Mouse (Mus musculus) liver, embryonic 14.5 days (tissue): ENCODE measurements at regions not wholly inside any gene's neighbourhood (a gene's known extent, or its start where the extent isn't known, plus 50 kb on each side); places are given as distances from the start of the nearest gene placed in this dataset.

Experiments
- ATAC-seq: fragments of 200-750 bp; cut with Nextera tagmentation; 2 replicates; pipeline ENCODE4 v1.8.0; 2017; ENCODE audit warnings: moderate number of reproducible peaks, mild to moderate bottlenecking, moderate library complexity; ENCODE audit not compliant: insufficient read depth
- DNase-seq, 3 experiments: peaks; one replicate each; pipeline ENCODE4 v3.0.0-alpha.2; 2012 to 2013; ENCODE audit warnings: low read depth in 3 of 3, low spot score in 3 of 3
- H3K27ac ChIP-seq: fragments of 300-500 bp; sonication (generic); 2 replicates; pipeline ENCODE4 v1.5.1; 2014; ENCODE audit warnings: moderate library complexity, mild to moderate bottlenecking, control low read depth, inconsistent platforms
- H3K27me3 ChIP-seq: fragments of 300-500 bp; sonication (generic); 2 replicates; pipeline ENCODE4 v1.6.1; 2014; ENCODE audit warnings: mild to moderate bottlenecking, low read length, moderate library complexity; ENCODE audit not compliant: control insufficient read depth, insufficient read depth
- H3K36me3 ChIP-seq: fragments of 300-500 bp; sonication (generic); replicated peaks from 2 replicates; pipeline ENCODE4 v1.6.1; 2014; ENCODE audit warnings: low read depth; ENCODE audit not compliant: control insufficient read depth, insufficient read depth
- H3K4me1 ChIP-seq, 2 experiments: fragments of 200-500 bp in 1 of 2; fragments of 300-500 bp in 1 of 2; sonication (generic) in 1 of 2; replicated peaks; 2 replicates each; pipeline ENCODE4 v1.6.1; 2012 to 2014; ENCODE audit warnings: antibody characterized with exemption in 1 of 2, inconsistent platforms in 1 of 2, low read length in 1 of 2; ENCODE audit not compliant: control insufficient read depth in 2 of 2, insufficient read depth in 2 of 2
- H3K4me2 ChIP-seq: fragments of 300-500 bp; sonication (generic); 2 replicates; pipeline ENCODE4 v1.6.1; 2014; ENCODE audit warnings: low read depth, mild to moderate bottlenecking, control low read depth, moderate library complexity
- H3K4me3 ChIP-seq, 2 experiments: fragments of 200-500 bp in 1 of 2; fragments of 300-500 bp in 1 of 2; sonication (generic) in 1 of 2; 2 replicates each; pipeline ENCODE4 v1.5.1; 2012 to 2014; ENCODE audit warnings: low read depth in 2 of 2, low read length in 2 of 2, mild to moderate bottlenecking in 2 of 2, control low read depth in 1 of 2, inconsistent platforms in 1 of 2, moderate library complexity in 1 of 2; ENCODE audit not compliant: insufficient read depth in 1 of 2
- H3K9ac ChIP-seq: fragments of 300-500 bp; sonication (generic); replicated peaks from 2 replicates; pipeline ENCODE4 v1.6.1; 2014; ENCODE audit warnings: mild to moderate bottlenecking, control low read depth, moderate library complexity
- H3K9me3 ChIP-seq: fragments of 300-500 bp; sonication (generic); 2 replicates; pipeline ENCODE4 v1.6.1; 2016; ENCODE audit warnings: low read length, mixed read lengths; ENCODE audit not compliant: control insufficient read depth
- CTCF ChIP-seq: IDR thresholded peaks from 2 replicates; pipeline ENCODE4 v1.5.1; 2016; ENCODE audit warnings: antibody characterized with exemption, low read depth, control low read depth
- EP300 ChIP-seq: IDR thresholded peaks from 2 replicates; pipeline ENCODE4 v1.6.1; 2016; ENCODE audit warnings: antibody characterized with exemption, low read depth
- WGBS: fragments of 180-500 bp; shearing (Covaris S2); extraction: QIAGEN DNeasy Blood & Tissue Kit; methylation state at CpG from one replicate; pipeline ENCODE4 v1.1.7; 2014; ENCODE audit not compliant: insufficient replicate concordance; 5-methylcytosine and 5-hydroxymethylcytosine counted together

- no peaks in the 10 kb centered on the region for H3K9me3 ChIP-seq
- no peak for DNase-seq
- H3K4me1 ChIP-seq = no peaks in the 10 kb centered on the region
- H3K9ac ChIP-seq = no peak overlapping the region
- no peak overlapping the region for H3K4me3 ChIP-seq
- H3K27me3 ChIP-seq = no peaks in the 10 kb centered on the region
- WGBS = 47% methylated on average over 6 of the region's 6 CpGs
- H3K27ac ChIP-seq = no peak overlapping the region
- no peaks in the 10 kb centered on the region for H3K36me3 ChIP-seq
- TF ChIP-seq CTCF (no peak), EP300 (no peak)
- no peak overlapping the region for H3K4me2 ChIP-seq
- no peak for ATAC-seq
Observed at GRCm38 (mm10) chr7:72866966-72867754, 508.1 kb upstream of the Rgma start.

GRCm38 (mm10) chr7:72869068-72869467 is 506.2 kb upstream of the Rgma start:
- H3K4me2 ChIP-seq = no peak overlapping the region
- no peak for ATAC-seq

GRCm38 (mm10) chr7:72900816-72901215 is 474.5 kb upstream of the Rgma start:
- no peak overlapping the region for H3K4me2 ChIP-seq
- no peak overlapping the region for H3K27ac ChIP-seq
- no peaks in the 10 kb centered on the region for H3K9me3 ChIP-seq
- no peaks in the 10 kb centered on the region for H3K27me3 ChIP-seq
- 52% methylated on average over 6 of the region's 6 CpGs for WGBS
- H3K9ac ChIP-seq = no peak overlapping the region
- DNase-seq (no peak), ATAC-seq (no peak)
- no peak for TF ChIP-seq EP300
- TF ChIP-seq CTCF = no peak
- H3K4me3 ChIP-seq = no peak overlapping the region
- H3K36me3 ChIP-seq = no peaks in the 10 kb centered on the region
- H3K4me1 ChIP-seq = no peaks in the 10 kb centered on the region

More at GRCm38 (mm10) chr7:72869068-72869467, 506.2 kb upstream of the Rgma start:
- Histone ChIP-seq H3K36me3 (no peaks in the 10 kb centered on the region), H3K4me3 (no peak overlapping the region), H3K27me3 (no peaks in the 10 kb centered on the region), H3K27ac (no peak overlapping the region), H3K9me3 (no peaks in the 10 kb centered on the region), H3K4me1 (no peaks in the 10 kb centered on the region), H3K9ac (no peak overlapping the region)
- DNase-seq = no peak
- 69% methylated on average over 4 of the region's 4 CpGs for WGBS
- no peak for TF ChIP-seq CTCF
- TF ChIP-seq EP300 = no peak

GRCm38 (mm10) chr7:72905891-72906290 is 469.4 kb upstream of the Rgma start:
- H3K27ac ChIP-seq = no peak overlapping the region
- H3K36me3 ChIP-seq = no peaks in the 10 kb centered on the region
- H3K9ac ChIP-seq = no peak overlapping the region
- ATAC-seq (no peak), DNase-seq (no peak)
- H3K9me3 ChIP-seq = no peaks in the 10 kb centered on the region
- TF ChIP-seq CTCF (no peak), EP300 (no peak)
- no peaks in the 10 kb centered on the region for H3K27me3 ChIP-seq
- no peak overlapping the region for H3K4me3 ChIP-seq
- H3K4me1 ChIP-seq = no peaks in the 10 kb centered on the region
- 49% methylated on average over 2 of the region's 2 CpGs for WGBS
- no peak overlapping the region for H3K4me2 ChIP-seq

- DNase-seq (no peak), ATAC-seq (no peak)
- no peaks in the 10 kb centered on the region for H3K36me3 ChIP-seq
- no peak overlapping the region for H3K4me3 ChIP-seq
- no peaks in the 10 kb centered on the region for H3K27me3 ChIP-seq
- no peak overlapping the region for H3K4me2 ChIP-seq
- 58% methylated on average over 4 of the region's 4 CpGs for WGBS
- TF ChIP-seq EP300 = no peak
- TF ChIP-seq CTCF = no peak
- no peak overlapping the region for H3K27ac ChIP-seq
- H3K9ac ChIP-seq = no peak overlapping the region
- H3K4me1 ChIP-seq = no peaks in the 10 kb centered on the region
- H3K9me3 ChIP-seq = no peaks in the 10 kb centered on the region
Observed at GRCm38 (mm10) chr7:72906536-72906935, 468.8 kb upstream of the Rgma start.
